Mouse (Mus musculus): Measurements from ENCODE around the gene Wdr18.

The Wdr18 gene

GRCm38 (mm10) chr10:79959847-79960601, at the start of gene Wdr18:
Wdr18 (plus strand) TSS chr10:79960152.
- in situ Hi-C loops (cut with MboI, MseI) = no loop called here

GRCm38 (mm10) chr10:79910556-79910955, 49.4 kb upstream of the Wdr18 start, which contains the start of gene Gm26602:
Gm26602 (plus strand) TSS chr10:79910856.
- in situ Hi-C loops (cut with MboI, MseI) = no loop called here

- in situ Hi-C loops (cut with MboI, MseI) = no loop called here
Observed at GRCm38 (mm10) chr10:79912412-79912811, 47.5 kb upstream of the Wdr18 start.

- in situ Hi-C loops (cut with MboI, MseI) = no loop called here
Observed at GRCm38 (mm10) chr10:79914131-79914947, 45.6 kb upstream of the Wdr18 start.

GRCm38 (mm10) chr10:79914948-79915596, 44.9 kb upstream of the Wdr18 start:
- in situ Hi-C loops (cut with MboI, MseI) = no loop called here

- in situ Hi-C loops (cut with MboI, MseI) = no loop called here
Observed at GRCm38 (mm10) chr10:79916081-79916480, 43.9 kb upstream of the Wdr18 start.

GRCm38 (mm10) chr10:79916808-79917531, 43.0 kb upstream of the Wdr18 start, which contains the start of gene Kiss1r:
Kiss1r (plus strand) TSS chr10:79916971.
- in situ Hi-C loops (cut with MboI, MseI) = no loop called here

GRCm38 (mm10) chr10:79917532-79918100, 42.3 kb upstream of the Wdr18 start:
- in situ Hi-C loops (cut with MboI, MseI) = no loop called here

GRCm38 (mm10) chr10:79918231-79919078, 41.5 kb upstream of the Wdr18 start:
- in situ Hi-C loops (cut with MboI, MseI) = no loop called here

- in situ Hi-C loops (cut with MboI, MseI) = no loop called here
Observed at GRCm38 (mm10) chr10:79919251-79919849, 40.6 kb upstream of the Wdr18 start.

- in situ Hi-C loops (cut with MboI, MseI) = loop anchor here (5.0 kb wide), 1 partner anchor 88 kb away; no protein-coding TSS in a partner anchor
Observed at GRCm38 (mm10) chr10:79920056-79920890, 39.7 kb upstream of the Wdr18 start.

GRCm38 (mm10) chr10:79920958-79921535, 38.9 kb upstream of the Wdr18 start, which contains the start of gene R3hdm4:
R3hdm4 (minus strand) TSS chr10:79921208.
- in situ Hi-C loops (cut with MboI, MseI) = loop anchor here (5.0 kb wide), 1 partner anchor 89 kb away; no protein-coding TSS in a partner anchor

- in situ Hi-C loops (cut with MboI, MseI) = loop anchor here (5.0 kb wide), 1 partner anchor 89 kb away; no protein-coding TSS in a partner anchor
Observed at GRCm38 (mm10) chr10:79921572-79921971, 38.4 kb upstream of the Wdr18 start.

GRCm38 (mm10) chr10:79924998-79925784, 34.8 kb upstream of the Wdr18 start:
- in situ Hi-C loops (cut with MboI, MseI) = loop anchor here (5.0 kb wide), 1 partner anchor 93 kb away; no protein-coding TSS in a partner anchor

- in situ Hi-C loops (cut with MboI, MseI) = no loop called here
Observed at GRCm38 (mm10) chr10:79925785-79926490, 34.0 kb upstream of the Wdr18 start.

- in situ Hi-C loops (cut with MboI, MseI) = no loop called here
Observed at GRCm38 (mm10) chr10:79926491-79927323, 33.2 kb upstream of the Wdr18 start, which contains the start of gene Arid3a. Arid3a (plus strand) TSS chr10:79927043.

Measured in regulatory T cell (primary cell).